Mouse (Mus musculus): ENCODE measurements at regions not wholly inside any gene's neighbourhood (a gene's known extent, or its start where the extent isn't known, plus 50 kb on each side); places are given as distances from the start of the nearest gene placed in this dataset.
"Not testable (repeated sequence)": the region's sequence is repeated elsewhere in the genome, so short reads cannot be mapped to it uniquely, and the experiment has no call there.

DNA sequence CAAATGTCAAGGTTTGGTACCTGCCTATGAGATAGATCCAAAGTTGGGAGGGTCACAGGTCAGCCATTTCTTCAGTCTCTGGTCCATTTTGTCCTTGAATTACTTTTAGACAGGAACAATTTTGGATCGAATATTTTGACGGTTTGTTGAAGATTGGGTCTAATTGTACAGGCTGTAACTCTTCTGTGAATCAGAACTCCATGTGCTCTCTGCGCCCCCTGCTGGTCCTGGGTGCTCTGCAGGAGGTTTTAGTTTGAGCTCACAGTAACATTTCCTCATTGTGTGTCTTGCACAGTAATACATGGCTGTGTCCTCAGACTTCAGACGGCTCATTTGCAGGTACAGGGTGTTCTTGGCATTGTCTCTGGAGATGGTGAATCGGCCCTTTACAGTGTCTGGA, 158.1 kb downstream of the Adam6a start:
- not testable (repeated sequence) for DNase-seq (ENCODE audit: low spot score in 2 of 2)

DNA sequence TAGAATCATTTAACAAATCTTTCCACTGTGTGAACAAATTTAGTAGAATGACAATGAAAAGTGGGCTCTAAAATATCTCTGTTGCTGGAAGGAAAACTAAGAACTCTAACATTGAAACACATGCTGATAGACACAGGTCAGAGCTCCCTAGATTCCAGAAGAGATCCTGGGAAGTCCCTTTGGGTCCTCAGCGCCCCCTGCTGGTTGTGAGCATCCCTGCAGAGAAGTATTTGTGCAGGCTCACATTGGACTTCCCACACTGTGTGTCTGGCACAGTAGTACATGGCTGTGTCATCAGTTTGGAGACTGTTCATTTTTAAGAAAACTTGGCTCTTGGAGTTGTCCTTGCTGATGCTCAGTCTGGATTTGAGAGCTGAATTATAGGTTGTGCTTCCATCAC, 172.7 kb downstream of the Adam6a start:
- DNase-seq (ENCODE audit: low spot score in 2 of 2): peak; percentile 7 to 46

DNA sequence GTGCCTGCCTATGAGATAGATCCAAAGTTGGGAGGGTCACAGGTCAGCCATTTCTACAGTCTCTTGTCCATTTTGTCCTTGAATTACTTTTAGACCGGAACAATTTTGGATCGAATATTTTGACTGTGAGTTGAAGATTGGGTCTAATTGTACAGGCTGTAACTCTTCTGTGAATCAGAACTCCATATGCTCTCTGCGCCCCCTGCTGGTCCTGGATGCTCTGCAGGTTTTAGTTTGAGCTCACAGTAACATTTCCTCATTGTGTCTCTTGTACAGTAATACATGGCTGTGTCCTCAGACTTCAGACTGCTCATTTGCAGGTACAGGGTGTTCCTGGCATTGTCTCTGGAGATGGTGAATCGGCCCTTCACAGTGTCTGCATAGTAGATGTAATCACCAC, 192.1 kb downstream of the Adam6a start:
- DNase-seq (ENCODE audit: low spot score in 2 of 2): peak in 1 of 2 experiments; percentile 36

DNA sequence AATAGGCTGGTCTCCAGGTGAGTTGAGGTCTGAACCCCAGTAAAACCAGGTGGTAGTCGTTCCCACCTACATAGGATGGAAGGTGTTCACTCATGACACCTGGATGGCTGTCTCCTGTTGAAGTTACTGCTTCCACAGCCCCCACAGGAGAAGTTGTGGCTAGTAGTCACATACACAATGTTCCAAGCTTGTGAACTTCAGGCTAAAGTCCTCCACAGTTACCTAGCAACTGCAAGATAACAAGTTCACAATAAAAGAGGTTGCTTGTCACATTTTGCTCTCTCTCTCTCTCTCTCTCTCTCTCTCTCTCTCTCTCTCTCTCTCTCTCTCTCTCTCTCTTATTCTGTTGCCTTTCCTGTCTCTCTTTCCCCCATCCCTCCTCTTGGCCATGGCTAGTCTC, 202.6 kb downstream of the Adam6a start:
- DNase-seq (ENCODE audit: low spot score in 2 of 2): no peak

DNA sequence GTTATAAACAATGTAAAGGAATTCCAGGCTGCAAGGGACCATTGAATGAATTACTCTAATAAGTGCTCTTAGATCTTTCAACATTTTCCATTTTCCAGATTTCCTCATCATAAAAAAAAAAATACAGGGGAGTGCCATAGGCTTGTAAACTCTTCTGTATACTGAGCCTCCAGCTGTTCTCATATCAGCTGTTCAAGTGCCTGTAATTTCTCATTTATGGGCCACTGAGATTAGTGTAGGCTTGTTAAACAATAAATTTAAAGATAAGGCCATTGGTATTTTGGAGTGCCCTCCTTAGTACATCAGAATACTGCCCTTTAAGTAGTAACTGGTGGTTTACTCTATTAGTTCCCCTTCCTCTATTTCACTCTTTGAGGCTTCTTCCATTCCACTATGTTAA, 204.3 kb downstream of the Adam6a start:
- no peak for DNase-seq (ENCODE audit: low spot score in 2 of 2)

DNA sequence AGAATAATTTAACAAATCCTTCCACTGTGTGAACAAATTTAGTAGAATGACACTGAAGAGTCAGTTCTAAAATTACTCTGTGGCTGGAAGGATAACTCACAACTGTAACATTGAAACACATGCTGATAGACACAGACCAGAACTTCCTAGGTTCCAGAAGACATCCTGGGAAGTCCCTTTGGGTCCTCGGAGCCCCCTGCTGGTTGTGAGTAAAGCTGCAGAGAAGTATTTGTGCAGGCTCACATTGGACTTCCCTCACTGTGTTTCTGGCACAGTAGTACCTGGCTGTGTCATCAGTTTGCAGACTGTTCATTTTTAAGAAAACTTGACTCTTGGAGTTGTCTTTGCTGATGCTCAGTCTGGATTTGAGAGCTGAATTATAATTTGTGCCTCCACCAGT, 225.9 kb downstream of the Adam6a start:
- no peak for DNase-seq (ENCODE audit: low spot score in 2 of 2)

DNA sequence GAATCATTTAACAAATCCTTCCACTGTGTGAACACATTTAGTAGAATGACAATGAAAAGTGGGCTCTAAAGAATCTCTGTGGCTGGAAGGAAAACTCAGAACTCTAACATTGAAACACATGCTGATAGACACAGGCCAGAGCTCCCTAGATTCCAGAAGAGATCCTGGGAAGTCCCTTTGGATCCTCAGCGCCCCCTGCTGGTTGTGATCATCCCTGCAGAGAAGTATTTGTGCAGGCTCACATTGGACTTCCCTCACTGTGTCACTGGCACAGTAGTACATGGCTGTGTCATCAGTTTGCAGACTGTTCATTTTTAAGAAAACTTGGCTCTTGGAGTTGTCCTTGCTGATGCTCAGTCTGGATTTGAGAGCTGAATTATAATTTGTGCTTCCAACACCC, 252.2 kb downstream of the Adam6a start:
- peak in 1 of 2 experiments; percentile 15 for DNase-seq (ENCODE audit: low spot score in 2 of 2)

DNA sequence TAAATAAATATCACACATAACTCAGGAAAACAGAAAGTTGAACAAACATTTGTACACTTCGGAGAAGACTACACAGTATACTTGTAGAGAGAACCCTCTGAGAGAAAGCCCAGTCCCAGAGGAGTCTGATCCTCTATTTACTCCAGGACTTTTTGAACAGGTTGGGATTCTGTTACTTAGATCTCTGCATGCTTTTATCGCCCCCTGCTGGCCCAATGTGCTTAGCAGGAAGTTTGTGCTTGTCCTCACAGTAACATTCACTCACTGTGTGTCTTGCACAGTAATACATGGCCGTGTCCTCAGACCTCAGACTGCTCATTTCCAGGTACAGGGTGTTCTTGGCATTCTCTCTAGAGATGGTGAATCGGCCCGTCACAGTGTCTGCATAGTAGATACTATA, 282.7 kb downstream of the Adam6a start:
- peak in 1 of 2 experiments; percentile 14 for DNase-seq (ENCODE audit: low spot score in 2 of 2)

DNA sequence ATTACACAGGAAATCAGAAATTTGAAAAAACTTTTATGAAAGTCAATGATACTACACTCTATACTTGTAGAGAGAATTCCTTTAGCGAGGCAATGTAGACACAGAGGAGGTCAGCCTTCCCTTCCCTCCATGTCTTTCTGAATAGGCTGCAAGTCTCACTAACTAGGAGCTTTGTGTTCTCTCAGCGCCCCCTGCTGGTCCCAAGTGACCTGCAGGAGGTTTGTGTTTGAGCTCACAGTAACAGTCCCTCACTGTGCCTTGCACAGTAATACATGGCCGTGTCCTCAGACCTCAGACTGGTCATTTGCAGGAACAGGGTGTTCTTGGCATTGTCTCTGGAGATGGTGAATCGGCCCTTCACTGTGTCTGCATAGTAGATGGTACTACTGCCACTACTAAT, 315.2 kb downstream of the Adam6a start:
- peak in 1 of 2 experiments; percentile 54 for DNase-seq (ENCODE audit: low spot score in 2 of 2)

DNA sequence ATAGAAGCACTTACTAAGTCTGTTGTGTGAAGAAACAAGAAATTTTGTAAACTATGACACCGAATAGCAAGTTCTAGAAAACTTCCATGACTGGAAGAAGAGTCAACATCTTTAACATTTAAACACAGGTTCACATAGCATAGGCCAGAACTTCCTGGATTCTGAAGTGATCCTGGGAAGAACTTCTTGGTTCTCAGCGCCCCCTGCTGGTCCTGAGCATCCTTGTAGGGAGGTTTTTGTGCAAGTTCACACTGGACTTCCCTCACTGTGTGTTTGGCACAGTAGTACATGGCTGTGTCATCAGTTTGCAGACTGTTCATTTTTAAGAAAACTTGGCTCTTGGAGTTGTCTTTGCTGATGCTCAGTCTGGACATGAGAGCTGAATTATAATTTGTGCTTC, 335.1 kb downstream of the Adam6a start:
- peak in 1 of 2 experiments; percentile 26 for DNase-seq (ENCODE audit: low spot score in 2 of 2)

DNA sequence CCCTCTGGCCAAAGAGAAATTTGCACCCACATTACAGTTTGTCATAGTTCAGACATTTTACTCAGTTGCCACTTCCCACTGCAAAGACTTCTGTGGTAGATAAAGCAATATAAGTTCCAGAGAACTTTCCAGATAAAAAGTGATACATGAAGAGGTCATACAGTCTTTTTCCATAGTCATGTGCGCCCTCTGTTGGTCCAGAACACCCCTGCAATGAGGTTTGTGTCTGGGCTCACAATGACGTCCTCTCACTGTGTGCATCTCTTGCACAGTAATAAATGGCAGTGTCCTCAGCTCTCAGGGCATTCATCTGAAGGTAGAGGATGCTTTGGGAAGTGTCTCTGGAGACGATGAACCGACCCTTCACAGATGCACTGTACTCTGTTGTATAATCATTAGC, 352.4 kb downstream of the Adam6a start:
- DNase-seq (ENCODE audit: low spot score in 2 of 2): no peak

DNA sequence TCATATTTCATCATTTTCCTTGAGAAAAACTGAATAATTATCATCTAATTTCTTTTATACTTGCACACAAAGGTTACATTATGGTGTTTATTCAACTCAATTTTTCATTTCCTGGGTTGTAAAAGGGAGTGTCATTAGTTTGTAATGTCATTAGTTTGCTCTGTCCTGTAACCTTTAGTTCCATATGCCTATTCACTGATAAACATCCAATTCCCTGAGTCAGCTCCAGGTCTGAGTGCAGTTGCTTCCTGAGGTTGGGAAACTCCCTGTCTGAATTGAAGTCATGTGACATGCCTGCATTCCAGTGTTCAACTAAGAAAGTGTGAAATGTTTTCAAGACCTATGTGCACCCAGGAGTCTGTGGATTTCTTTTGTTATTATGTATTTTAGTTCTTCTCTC, 362.8 kb downstream of the Adam6a start:
- no peak for DNase-seq (ENCODE audit: low spot score in 2 of 2)

DNA sequence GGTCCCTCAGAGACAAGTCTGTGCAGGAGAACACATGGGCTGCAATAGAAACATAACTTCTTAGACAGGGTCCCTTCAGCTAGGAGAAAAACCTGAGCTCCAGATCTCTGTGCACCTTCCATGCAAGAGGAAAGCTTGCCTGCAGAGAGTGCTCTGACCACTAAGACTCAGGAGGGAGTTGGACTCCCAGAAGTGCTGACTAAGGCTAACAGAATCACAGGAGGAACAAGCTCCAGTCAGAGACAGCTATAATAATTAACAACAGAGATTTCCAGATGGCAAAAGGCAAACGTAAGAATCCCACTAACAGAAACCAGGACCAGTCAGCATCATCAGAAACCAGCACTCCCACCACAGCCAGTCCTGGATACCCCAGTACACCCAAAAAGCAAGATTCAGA, 364.0 kb downstream of the Adam6a start:
- no peak for DNase-seq (ENCODE audit: low spot score in 2 of 2)

DNA sequence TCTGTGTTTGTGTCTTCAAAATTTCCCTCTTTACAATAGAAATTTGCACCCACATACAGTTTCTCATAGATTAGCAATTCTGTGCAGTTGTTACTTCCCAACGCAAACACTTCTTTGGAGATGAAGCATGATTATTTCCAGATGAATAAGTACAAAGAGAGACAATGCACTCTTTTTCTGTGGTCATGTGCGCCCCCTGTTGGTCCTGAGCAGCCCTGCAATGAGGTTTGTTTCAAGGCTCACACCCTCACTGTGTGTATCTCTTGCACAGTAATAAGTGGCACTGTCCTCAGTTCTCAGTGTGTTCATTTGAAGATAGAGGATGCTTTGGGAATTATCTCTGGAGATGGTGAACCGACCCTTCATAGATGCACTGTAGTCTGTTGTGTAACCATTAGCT, 368.1 kb downstream of the Adam6a start:
- DNase-seq (ENCODE audit: low spot score in 2 of 2): peak in 1 of 2 experiments; percentile 23

DNA sequence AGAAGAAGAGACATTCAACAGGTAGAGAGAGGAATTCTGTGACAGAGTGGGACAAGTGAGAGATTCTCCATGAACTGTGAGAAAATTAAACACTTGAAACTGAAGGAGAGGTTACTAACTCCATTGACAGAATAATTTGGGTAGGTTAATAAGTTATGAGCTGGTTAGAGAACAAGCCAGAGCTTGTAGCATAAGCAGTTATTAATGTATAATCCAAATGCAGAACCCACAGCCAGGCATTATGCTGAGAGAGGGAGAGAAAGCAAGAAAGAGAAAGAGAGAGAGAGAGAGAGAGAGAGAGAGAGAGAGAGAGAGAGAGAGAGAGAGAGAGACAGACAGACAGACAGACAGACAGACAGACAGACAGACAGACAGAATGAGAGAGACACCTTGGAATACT, 397.0 kb downstream of the Adam6a start:
- DNase-seq (ENCODE audit: low spot score in 2 of 2): no peak

DNA sequence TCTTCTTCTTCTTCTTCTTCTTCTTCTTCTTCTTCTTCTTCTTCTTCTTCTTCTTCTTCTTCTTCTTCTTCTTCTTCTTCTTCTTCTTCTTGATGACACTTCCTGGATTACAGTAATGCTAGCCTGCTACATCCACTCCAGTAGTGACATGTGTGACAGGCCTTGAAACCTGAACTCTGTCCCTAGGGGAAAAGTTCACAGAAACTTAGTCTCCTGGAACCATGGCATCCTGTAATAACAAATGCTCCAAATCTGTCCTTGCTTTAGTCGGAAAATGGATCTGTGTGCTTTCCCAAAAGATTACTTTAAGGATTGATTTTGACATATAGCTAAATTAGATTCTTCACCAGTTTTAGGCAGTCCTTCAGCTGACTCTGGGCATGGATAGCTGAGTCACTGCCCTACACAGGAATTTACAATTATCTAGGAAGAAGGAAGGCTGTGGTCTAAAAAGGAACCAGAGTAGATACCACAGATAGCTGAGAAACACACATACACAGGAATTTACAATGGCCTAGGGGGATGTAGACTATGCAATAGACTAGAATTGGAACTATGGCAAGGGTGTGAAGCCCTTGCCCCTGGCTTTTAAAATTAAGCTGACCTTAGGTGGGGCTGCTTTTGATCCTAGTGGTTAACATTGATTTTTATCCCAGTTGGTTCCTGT, 400.1 kb downstream of the Adam6a start:
- DNase-seq (ENCODE audit: low spot score in 2 of 2): not testable (repeated sequence)

DNA sequence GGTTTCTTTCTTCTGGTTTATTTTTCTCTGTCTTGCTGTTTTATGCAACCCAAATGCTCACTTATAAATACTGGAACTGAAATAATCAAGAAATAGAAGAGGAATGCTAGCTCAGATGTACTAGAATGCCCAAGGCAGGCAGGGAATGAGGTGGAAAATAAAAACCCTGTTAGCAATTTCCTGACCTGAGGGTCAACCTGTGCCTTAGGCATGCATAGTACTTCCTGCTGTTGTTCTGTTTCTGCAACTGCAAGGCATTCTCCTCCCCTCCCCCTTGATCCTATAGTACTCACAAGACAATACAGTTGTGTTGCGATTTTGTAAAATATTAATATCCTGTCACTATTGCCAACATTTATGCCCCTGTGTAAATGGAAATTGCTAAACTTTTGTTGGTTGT, 402.1 kb downstream of the Adam6a start:
- DNase-seq (ENCODE audit: low spot score in 2 of 2): not testable (repeated sequence)

DNA sequence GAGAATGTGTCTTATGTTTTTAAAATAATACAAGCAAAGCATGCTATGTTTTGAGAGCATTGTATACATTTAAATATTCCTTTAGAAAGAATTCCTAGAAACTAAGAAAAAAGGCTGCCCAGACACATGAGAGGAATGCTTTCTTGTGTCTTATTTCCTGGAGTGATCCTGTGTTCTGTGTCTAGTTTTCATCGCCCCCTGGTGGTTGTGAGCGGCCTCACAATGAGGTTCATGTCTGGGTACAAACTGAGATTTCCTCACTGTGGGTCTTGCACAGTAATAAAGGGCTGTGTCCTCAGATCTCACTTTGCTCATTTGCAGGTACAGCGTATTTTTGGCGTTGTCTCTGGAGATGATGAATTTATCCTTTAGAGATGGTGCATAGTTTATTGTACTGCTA, 404.3 kb downstream of the Adam6a start:
- DNase-seq (ENCODE audit: low spot score in 2 of 2): peak in 1 of 2 experiments; percentile 20

DNA sequence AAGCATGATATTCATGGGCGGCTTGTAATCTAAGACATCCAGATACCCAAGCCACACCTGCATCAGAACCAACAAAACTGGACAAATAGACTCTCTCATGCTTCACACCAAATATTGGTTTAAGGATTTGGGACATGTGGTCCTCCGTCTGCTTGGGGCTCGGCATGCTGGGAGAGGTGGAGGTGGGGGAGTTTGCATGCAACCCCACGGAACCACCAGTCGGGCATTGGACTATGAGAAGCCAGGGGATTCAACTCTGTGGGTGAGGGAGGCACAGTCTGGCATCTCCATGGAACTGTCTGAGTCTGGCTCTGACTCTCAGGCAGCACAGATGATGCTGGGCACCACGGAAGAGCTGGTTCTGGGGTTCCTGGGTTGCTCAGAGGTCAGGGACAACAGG, 430.6 kb downstream of the Adam6a start:
- no peak for DNase-seq (ENCODE audit: low spot score in 2 of 2)

DNA sequence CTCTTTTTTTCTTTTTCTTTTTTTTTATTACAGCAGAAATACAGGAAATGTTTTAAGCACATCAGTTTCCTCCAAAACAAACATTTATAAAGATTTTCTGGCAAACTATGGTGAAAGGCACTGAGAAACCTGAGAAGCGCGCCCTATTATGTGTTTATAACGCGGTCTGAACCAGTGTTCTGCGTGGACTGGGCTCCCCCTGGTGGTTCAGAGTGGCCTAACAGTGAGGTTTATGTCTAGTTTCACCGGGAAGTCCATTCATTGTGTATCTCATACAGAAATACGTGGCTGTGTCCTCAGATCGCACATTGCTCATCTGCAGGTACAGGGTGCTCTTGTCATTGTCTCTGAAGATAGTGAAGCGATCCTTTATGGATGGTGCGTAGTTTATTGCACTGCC, 437.9 kb downstream of the Adam6a start:
- DNase-seq (ENCODE audit: low spot score in 2 of 2): peak; percentile 69 to 88

DNA sequence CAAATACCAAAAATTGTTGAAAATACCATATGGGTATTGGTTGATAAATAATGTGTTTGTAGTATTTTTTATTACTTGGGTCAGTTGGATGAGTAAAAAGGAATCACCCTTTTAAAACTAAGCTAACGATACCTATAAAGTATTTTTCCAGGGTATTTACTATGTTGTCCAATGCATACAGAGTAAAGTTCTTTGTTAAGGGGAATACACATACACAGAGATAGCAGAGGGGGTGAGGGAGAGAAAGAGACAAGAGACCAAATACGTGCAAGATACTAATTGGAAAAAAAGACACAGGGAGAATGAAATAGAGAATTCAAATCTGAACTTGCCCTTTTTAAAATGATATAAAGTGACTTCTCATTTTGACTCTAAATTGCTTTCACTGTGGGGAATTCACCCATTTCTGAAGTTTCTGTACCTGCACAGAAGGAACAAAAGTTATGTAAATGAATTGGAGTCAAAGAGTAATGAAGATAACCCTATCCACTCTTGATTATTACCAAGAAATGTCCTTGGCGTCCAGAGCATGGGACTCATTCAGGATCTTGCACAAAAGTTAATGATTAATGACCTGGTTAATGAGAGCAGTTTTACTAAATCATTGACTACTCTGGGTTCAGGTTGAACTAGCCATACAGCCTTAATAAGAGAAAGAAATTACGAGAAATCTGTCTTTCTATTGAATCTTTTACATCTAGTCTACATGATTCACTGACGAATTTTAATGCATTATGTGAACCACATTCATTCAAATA, 443.7 kb downstream of the Adam6a start:
- no peak for DNase-seq (ENCODE audit: low spot score in 2 of 2)

DNA sequence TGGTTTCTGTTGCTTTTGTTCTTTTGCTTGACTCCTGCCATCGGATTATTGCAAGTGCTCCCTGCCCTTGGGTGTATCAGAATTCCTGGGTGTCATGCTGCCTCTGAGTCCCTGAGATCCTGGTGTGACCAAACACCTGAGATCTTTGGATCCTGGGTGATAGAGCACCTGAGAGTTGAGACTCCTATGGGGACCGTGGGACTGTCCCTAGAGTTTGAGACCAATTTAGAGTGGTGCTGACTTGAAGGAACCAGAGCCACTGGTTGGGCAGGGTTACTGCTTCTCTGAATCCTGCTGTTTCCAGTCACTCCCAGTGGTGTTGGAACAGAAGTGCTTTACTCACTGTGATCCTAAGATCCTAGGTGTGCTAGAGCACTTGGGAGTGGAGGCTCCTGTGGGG, 448.7 kb downstream of the Adam6a start:
- DNase-seq (ENCODE audit: low spot score in 2 of 2): no peak

DNA sequence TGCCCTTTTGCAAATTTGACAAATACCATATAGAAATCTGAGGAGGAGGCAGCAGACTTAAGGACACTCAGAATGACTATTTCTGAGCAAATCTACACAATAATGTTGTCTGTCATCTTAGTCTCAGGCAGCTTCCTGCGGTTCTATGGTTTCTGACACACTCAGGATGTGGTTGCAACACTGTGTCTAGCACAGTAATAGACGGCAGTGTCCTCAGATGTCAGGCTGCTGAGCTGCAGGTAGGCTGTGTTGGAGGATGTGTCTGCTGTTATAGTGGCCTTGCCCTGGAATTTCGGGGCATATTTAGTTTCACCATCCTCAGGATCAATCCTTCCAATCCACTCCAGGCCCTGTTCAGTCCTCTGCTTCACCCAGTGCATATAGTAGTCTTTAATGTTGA, 450.6 kb downstream of the Adam6a start:
- DNase-seq (ENCODE audit: low spot score in 2 of 2): peak in 1 of 2 experiments; percentile 22
